Mouse (Mus musculus) MEL (cell line): ENCODE data around the gene Naaa. TPM values are rescaled to one million over a fixed set of nuclear protein-coding genes. Genes with fewer than 3 reads are reported as not detected.

Source experiments
- DNase-seq: peaks from one replicate; pipeline ENCODE4 v3.0.0; 2011; ENCODE audit warnings: low read depth, low spot score
- H3K27ac ChIP-seq: 2 replicates; pipeline ENCODE4 v1.5.1; 2012; ENCODE audit warnings: low read depth, mild to moderate bottlenecking, control low read depth, low read length, moderate library complexity; ENCODE audit not compliant: control insufficient read depth
- H3K27me3 ChIP-seq, 2 experiments: fragments of 150-350 bp in 1 of 2; sonication (generic) in 1 of 2; 2 replicates each; pipeline ENCODE4 v1.6.1; 2012; ENCODE audit warnings: low read length in 2 of 2, mild to moderate bottlenecking in 2 of 2, improper control_type of control experiment in 1 of 2, moderate library complexity in 1 of 2; ENCODE audit not compliant: insufficient read depth in 2 of 2, control insufficient read depth in 1 of 2
- H3K36me3 ChIP-seq, 2 experiments: 2 replicates each; pipeline ENCODE4 v1.6.1; 2012 to 2014; ENCODE audit warnings: low read length in 2 of 2, improper control_type of control experiment in 1 of 2, inconsistent platforms in 1 of 2, mild to moderate bottlenecking in 1 of 2; ENCODE audit not compliant: insufficient read depth in 2 of 2, control insufficient read depth in 1 of 2
- H3K4me1 ChIP-seq, 2 experiments: fragments of 150-350 bp in 1 of 2; sonication (generic) in 1 of 2; 2 replicates each; pipeline ENCODE4 v1.6.1; 2012; ENCODE audit warnings: low read length in 2 of 2, improper control_type of control experiment in 1 of 2, mild to moderate bottlenecking in 1 of 2; ENCODE audit not compliant: insufficient read depth in 2 of 2, control insufficient read depth in 1 of 2
- H3K4me3 ChIP-seq, 2 experiments: fragments of 150-350 bp in 1 of 2; sonication (generic) in 1 of 2; 2 replicates each; pipeline ENCODE4 v1.5.1; 2012; ENCODE audit warnings: low read depth in 2 of 2, low read length in 2 of 2, mild to moderate bottlenecking in 2 of 2, moderate library complexity in 2 of 2, control low read depth in 1 of 2, improper control_type of control experiment in 1 of 2; ENCODE audit not compliant: control insufficient read depth in 1 of 2, insufficient read depth in 1 of 2
- H3K79me2 ChIP-seq: 2 replicates; pipeline ENCODE4 v1.6.1; 2012; ENCODE audit warnings: mild to moderate bottlenecking, low read length, moderate library complexity; ENCODE audit not compliant: control insufficient read depth, poor library complexity, insufficient read depth
- H3K9ac ChIP-seq: 2 replicates; pipeline ENCODE4 v1.6.1; 2012; ENCODE audit warnings: low read depth, mild to moderate bottlenecking, control low read depth, low read length, moderate library complexity; ENCODE audit not compliant: control insufficient read depth, poor library complexity, severe bottlenecking
- H3K9me3 ChIP-seq: fragments of 150-350 bp; sonication (generic); replicated peaks from 2 replicates; pipeline ENCODE4 v1.6.1; 2012; ENCODE audit warnings: mild to moderate bottlenecking, low read length, improper control_type of control experiment, moderate library complexity; ENCODE audit not compliant: insufficient read depth
- BHLHE40 ChIP-seq: IDR thresholded peaks from 2 replicates; pipeline ENCODE4 v1.6.1; 2012; ENCODE audit warnings: low read depth, mild to moderate bottlenecking, inconsistent platforms, low read length, improper control_type of control experiment, borderline replicate concordance
- CHD2 ChIP-seq: IDR thresholded peaks from 2 replicates; pipeline ENCODE4 v1.6.1; 2011; ENCODE audit warnings: low read length, improper control_type of control experiment
- CTCF ChIP-seq, 3 experiments: IDR thresholded peaks in 2 of 3; conservative IDR thresholded peaks in 1 of 3; 2 replicates each; pipeline ENCODE4 v1.5.1; 2011 to 2012; ENCODE audit warnings: low read length in 3 of 3, low read depth in 2 of 3, mild to moderate bottlenecking in 2 of 3, improper control_type of control experiment in 1 of 3, inconsistent platforms in 1 of 3, mixed read lengths in 1 of 3, moderate library complexity in 1 of 3; ENCODE audit not compliant: control insufficient read depth in 1 of 3, insufficient read depth in 1 of 3, poor library complexity in 1 of 3, severe bottlenecking in 1 of 3
- E2F4 ChIP-seq: IDR thresholded peaks from 2 replicates; pipeline ENCODE4 v1.6.1; 2011; ENCODE audit warnings: low read depth, low read length, improper control_type of control experiment, borderline replicate concordance
- ELF1 ChIP-seq: IDR thresholded peaks from 2 replicates; pipeline ENCODE4 v1.6.1; 2014; ENCODE audit warnings: low read depth, mild to moderate bottlenecking, inconsistent platforms, low read length, improper control_type of control experiment, moderate library complexity
- EP300 ChIP-seq, 2 experiments: IDR thresholded peaks; 2 replicates each; pipeline ENCODE4 v1.6.1; 2011; ENCODE audit warnings: improper control_type of control experiment in 2 of 2, low read length in 2 of 2, low read depth in 1 of 2, mild to moderate bottlenecking in 1 of 2
- GABPA ChIP-seq: IDR thresholded peaks from 2 replicates; pipeline ENCODE4 v1.6.1; 2012; ENCODE audit warnings: low read depth, mild to moderate bottlenecking, inconsistent platforms, low read length, improper control_type of control experiment, moderate library complexity
- GATA1 ChIP-seq: IDR thresholded peaks from 2 replicates; pipeline ENCODE4 v1.6.1; 2011; ENCODE audit warnings: low read depth, low read length, improper control_type of control experiment
- HCFC1 ChIP-seq: IDR thresholded peaks from 2 replicates; pipeline ENCODE4 v1.6.1; 2012; ENCODE audit warnings: low read depth, mild to moderate bottlenecking, inconsistent platforms, low read length, improper control_type of control experiment, moderate library complexity
- JUND ChIP-seq: IDR thresholded peaks from 2 replicates; pipeline ENCODE4 v1.6.1; 2011; ENCODE audit warnings: low read depth, mild to moderate bottlenecking, improper control_type of control experiment, low read length
- MAFK ChIP-seq: IDR thresholded peaks from 2 replicates; pipeline ENCODE4 v1.6.1; 2011; ENCODE audit warnings: low read depth, mild to moderate bottlenecking, low read length, improper control_type of control experiment, borderline replicate concordance
- MAX ChIP-seq: IDR thresholded peaks from 2 replicates; pipeline ENCODE4 v1.6.1; 2011; ENCODE audit warnings: low read length, improper control_type of control experiment
- MEF2A ChIP-seq: IDR thresholded peaks from 2 replicates; pipeline ENCODE4 v1.6.1; 2014; ENCODE audit warnings: low read depth, mild to moderate bottlenecking, inconsistent platforms, low read length, improper control_type of control experiment; ENCODE audit not compliant: poor library complexity, insufficient replicate concordance, severe bottlenecking; ENCODE audit errors: extremely low read depth
- MXI1 ChIP-seq: IDR thresholded peaks from 2 replicates; pipeline ENCODE4 v1.6.1; 2011; ENCODE audit warnings: mild to moderate bottlenecking, low read depth, low read length, improper control_type of control experiment
- MYC ChIP-seq: IDR thresholded peaks from 2 replicates; pipeline ENCODE4 v1.6.1; 2011; ENCODE audit warnings: low read depth, mild to moderate bottlenecking, low read length, improper control_type of control experiment, moderate library complexity
- NELFE ChIP-seq: IDR thresholded peaks from 2 replicates; pipeline ENCODE4 v1.6.1; 2011; ENCODE audit warnings: low read depth, low read length, improper control_type of control experiment
- NRF1 ChIP-seq: IDR thresholded peaks from 2 replicates; pipeline ENCODE4 v1.6.1; 2014; ENCODE audit warnings: low read depth, mild to moderate bottlenecking, inconsistent platforms, low read length, improper control_type of control experiment, moderate library complexity; ENCODE audit not compliant: poor library complexity, insufficient read depth, severe bottlenecking
- POLR2AphosphoS5 ChIP-seq: IDR thresholded peaks from 2 replicates; pipeline ENCODE4 v1.6.1; 2012; ENCODE audit warnings: low read depth, borderline replicate concordance, mild to moderate bottlenecking, inconsistent platforms, low read length, moderate library complexity, mixed read lengths
- RAD21 ChIP-seq: IDR thresholded peaks from 2 replicates; pipeline ENCODE4 v1.6.1; 2011; ENCODE audit warnings: mild to moderate bottlenecking, low read depth, low read length, improper control_type of control experiment
- RCOR1 ChIP-seq: IDR thresholded peaks from 2 replicates; pipeline ENCODE4 v1.6.1; 2012; ENCODE audit warnings: low read depth, mild to moderate bottlenecking, inconsistent platforms, low read length, improper control_type of control experiment
- SMC3 ChIP-seq: IDR thresholded peaks from 2 replicates; pipeline ENCODE4 v1.6.1; 2011; ENCODE audit warnings: low read depth, low read length, improper control_type of control experiment
- TAL1 ChIP-seq: IDR thresholded peaks from 2 replicates; pipeline ENCODE4 v1.6.1; 2012; ENCODE audit warnings: mild to moderate bottlenecking, inconsistent platforms, low read length, moderate library complexity, mixed read lengths
- TBP ChIP-seq: IDR thresholded peaks from 2 replicates; pipeline ENCODE4 v1.8.0; 2011; ENCODE audit warnings: low read depth, low read length, improper control_type of control experiment
- UBTF ChIP-seq: IDR thresholded peaks from 2 replicates; pipeline ENCODE4 v1.6.1; 2012; ENCODE audit warnings: low read depth, mild to moderate bottlenecking, inconsistent platforms, low read length, improper control_type of control experiment, moderate library complexity, borderline replicate concordance; ENCODE audit not compliant: insufficient read depth
- ZC3H11A ChIP-seq: IDR thresholded peaks from 2 replicates; pipeline ENCODE4 v1.6.1; 2012; ENCODE audit warnings: low read depth, mild to moderate bottlenecking, inconsistent platforms, low read length, improper control_type of control experiment
- ZKSCAN1 ChIP-seq: IDR thresholded peaks from 2 replicates; pipeline ENCODE4 v1.6.1; 2012; ENCODE audit warnings: low read depth, mild to moderate bottlenecking, inconsistent platforms, low read length, improper control_type of control experiment, moderate library complexity
- ZMIZ1 ChIP-seq: IDR thresholded peaks from 2 replicates; pipeline ENCODE4 v1.6.1; 2012; ENCODE audit warnings: low read depth, mild to moderate bottlenecking, inconsistent platforms, low read length, improper control_type of control experiment, moderate library complexity
- ZNF384 ChIP-seq: IDR thresholded peaks from 2 replicates; pipeline ENCODE4 v1.6.1; 2012; ENCODE audit warnings: low read depth, mild to moderate bottlenecking, inconsistent platforms, low read length, improper control_type of control experiment
- polyA plus RNA-seq, 2 experiments: library from polyadenylated mRNA; stranded (reverse) in 1 of 2; unstranded in 1 of 2; fragments of >175 nt in 1 of 2; fragments of >200 nt in 1 of 2; gene quantifications; 2 replicates each; pipeline versions ENCODE4 v1.2.1 to v1.2.4; 2012; ENCODE audit warnings: low replicate concordance in 2 of 2, low read depth in 1 of 2; ENCODE audit not compliant: insufficient read length in 2 of 2, insufficient read depth in 1 of 2, missing spikeins in 1 of 2
- total RNA-seq: library from RNA; depleted of rRNA; stranded (reverse); fragments of 300-350 nt; gene quantifications from 2 replicates; pipeline ENCODE4 v1.2.3, GENCODE M21; 2012

The Naaa gene
- total and polyA plus RNA-seq, 3 experiments: 2.2 to 6.7 TPM; not detected in 1

DNA sequence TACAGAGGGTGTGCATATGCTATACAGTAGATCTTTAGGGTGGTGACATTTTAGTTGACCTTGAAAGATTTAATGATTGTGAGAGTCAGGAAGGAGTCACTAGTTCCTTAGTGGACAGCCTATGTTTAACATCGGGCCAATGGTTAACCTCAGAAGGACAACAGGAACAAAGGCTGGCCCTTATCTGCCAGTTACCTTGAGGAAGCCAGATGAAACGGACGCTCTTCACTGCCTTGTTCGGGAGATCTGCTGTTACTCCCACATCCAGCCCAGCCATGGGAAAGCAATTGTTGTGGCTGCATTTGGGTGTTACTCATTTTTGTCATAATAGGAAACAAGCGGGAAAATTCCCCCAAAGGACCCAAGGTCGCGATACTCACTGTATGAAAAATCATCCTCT lies 35.8 kb upstream of the Naaa start:
- H3K9me3 ChIP-seq: no peaks in the 10 kb centered on the region
- H3K27me3 ChIP-seq: no peaks in the 10 kb centered on the region; a peak in 1 of 4 replicates
- no peak overlapping the region for H3K9ac ChIP-seq
- no peak overlapping the region for H3K27ac ChIP-seq
- peaks cover 0 to under 1% of the 10 kb centered on the region in 2 experiments; a peak in 2 of 4 replicates for H3K36me3 ChIP-seq
- H3K4me1 ChIP-seq: peaks cover 0 to under 1% of the 10 kb centered on the region in 2 experiments; a peak in 2 of 4 replicates
- peak; percentile 22 for DNase-seq
- TF ChIP-seq ZNF384: no peak
- no peak for TF ChIP-seq MXI1
- TF ChIP-seq UBTF: no peak
- TF ChIP-seq RCOR1: no peak
- TF ChIP-seq POLR2AphosphoS5: no peak
- no peak for TF ChIP-seq SMC3
- TF ChIP-seq MAX: no peak
- TF ChIP-seq ZKSCAN1: no peak
- TF ChIP-seq NELFE: no peak
- TF ChIP-seq GABPA: no peak
- TF ChIP-seq NRF1: no peak
- no peak for TF ChIP-seq ELF1
- TF ChIP-seq TAL1: no peak
- TF ChIP-seq EP300 (IDR thresholded peaks at IDR 0.05; ENCODE audit: low read depth in 1 of 2, low read length in 2 of 2): no peak
- TF ChIP-seq E2F4: no peak
- no peak overlapping the region for H3K4me3 ChIP-seq
- H3K79me2 ChIP-seq: peaks cover 10% of the 10 kb centered on the region

DNA sequence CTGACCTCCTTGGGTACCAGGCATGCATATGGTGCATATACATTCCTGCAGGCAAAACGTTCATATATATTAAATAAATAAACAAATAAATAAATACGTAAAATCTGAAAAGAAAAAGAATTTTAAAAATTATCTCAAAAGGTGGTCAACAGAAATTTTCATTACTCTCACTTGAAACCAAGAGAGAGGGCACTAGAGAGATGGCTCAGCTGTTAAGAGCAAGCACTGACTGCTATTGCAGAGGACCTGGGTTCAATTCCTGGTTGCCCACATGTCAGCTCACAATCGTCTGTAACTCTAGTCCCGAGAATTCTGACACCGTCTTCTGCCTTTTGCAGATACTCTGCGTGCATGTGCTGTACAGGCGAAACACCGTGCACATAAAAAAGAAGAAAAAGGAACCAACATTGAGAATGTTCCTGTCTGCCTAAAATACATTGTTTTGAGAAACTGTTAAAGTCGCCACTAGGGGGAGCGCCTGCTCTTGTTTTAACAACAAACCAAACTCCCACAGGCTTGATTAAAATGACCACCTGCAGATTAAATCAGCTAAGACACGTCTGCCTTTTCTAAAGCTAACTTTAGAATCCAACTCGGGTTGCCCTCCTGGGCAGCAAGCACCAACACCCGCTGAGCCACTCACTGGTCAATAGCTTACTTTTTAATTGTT lies 34.2 kb upstream of the Naaa start:
- peak overlapping the region; percentile 51 to 69 for H3K4me3 ChIP-seq
- H3K36me3 ChIP-seq: peaks cover 0 to 8% of the 10 kb centered on the region in 2 experiments; a peak in 2 of 4 replicates
- H3K27me3 ChIP-seq: no peaks in the 10 kb centered on the region; a peak in 1 of 4 replicates
- peak overlapping the region; percentile 50 for H3K9ac ChIP-seq
- H3K79me2 ChIP-seq: peaks cover 26% of the 10 kb centered on the region
- peaks cover 0 to 7% of the 10 kb centered on the region in 2 experiments; a peak in 2 of 4 replicates for H3K4me1 ChIP-seq
- H3K9me3 ChIP-seq: no peaks in the 10 kb centered on the region
- no peak overlapping the region for H3K27ac ChIP-seq
- peak; percentile 88 for DNase-seq
- peak; percentile 31; the same call in 1 of the 2 replicates for TF ChIP-seq MXI1
- TF ChIP-seq RCOR1: no peak
- no peak for TF ChIP-seq BHLHE40
- TF ChIP-seq GABPA: no peak
- TF ChIP-seq JUND: no peak
- TF ChIP-seq TBP: no peak
- peak; percentile 55 for TF ChIP-seq ZC3H11A
- TF ChIP-seq MAX: no peak
- TF ChIP-seq HCFC1: no peak
- peak; percentile 47; the same call in 1 of the 2 replicates for TF ChIP-seq GATA1
- TF ChIP-seq MYC: 0 out of 2 replicates have a peak, but pooled peaks have one; percentile 34
- no peak for TF ChIP-seq EP300 (IDR thresholded peaks at IDR 0.05; ENCODE audit: low read depth in 1 of 2, low read length in 2 of 2)
- TF ChIP-seq E2F4: no peak
- peak; percentile 66 for TF ChIP-seq RAD21
- no peak for TF ChIP-seq MAFK
- no peak for TF ChIP-seq ELF1
- TF ChIP-seq CTCF (IDR thresholded peaks at IDR 0.05 in 2 of 3, conservative IDR thresholded peaks at IDR 0.05 in 1 of 3; ENCODE audit: control insufficient read depth in 1 of 3, insufficient read depth in 1 of 3, low read depth in 2 of 3, low read length in 3 of 3, poor library complexity in 1 of 3, severe bottlenecking in 1 of 3): peak; percentile 22 to 64 (median 35); a peak in 5 of 6 replicates
- no peak for TF ChIP-seq ZNF384
- TF ChIP-seq UBTF: no peak
- TF ChIP-seq CHD2: no peak
- TF ChIP-seq MEF2A: no peak
- no peak for TF ChIP-seq ZMIZ1
